Mouse (Mus musculus) left cerebral cortex, adult 8-10 months (tissue): Measurements from ENCODE around the gene Tmem233. TPM values are rescaled to one million over a fixed set of nuclear protein-coding genes. Genes with fewer than 3 reads are reported as not detected.

ENCODE experiments used
- DNase-seq, 2 experiments: peaks; one replicate each; pipeline ENCODE4 v3.0.0; 2022; ENCODE audit warnings: low spot score in 2 of 2
- total RNA-seq, 4 experiments: library from RNA; stranded (reverse); gene quantifications; 2 replicates each; pipeline ENCODE4 v1.2.4; 2022

Tmem233 gene
- total RNA-seq, 4 experiments from 2014 or later = 0.18 TPM; not detected in 3

DNA sequence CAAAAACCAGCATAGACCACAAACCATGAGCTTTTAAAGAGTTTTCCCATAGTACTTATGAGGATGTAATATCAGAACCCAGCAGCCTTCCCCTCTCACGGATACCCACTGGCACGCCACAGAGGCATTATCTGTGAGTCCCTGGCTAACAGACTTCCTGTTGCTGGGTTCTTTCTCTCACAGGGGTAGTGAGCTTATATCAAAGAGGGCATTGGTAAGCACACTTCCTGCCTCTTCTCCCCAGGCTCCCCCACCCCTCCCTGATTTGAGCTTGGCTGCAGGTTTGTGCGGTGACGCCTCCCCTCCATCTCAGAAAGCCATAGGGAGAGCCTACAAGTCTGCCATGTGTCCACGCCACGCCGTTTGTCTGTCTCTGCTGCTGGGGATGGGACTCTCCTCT is 54.0 kb downstream of the Tmem233 start:
- no peak for DNase-seq

DNA sequence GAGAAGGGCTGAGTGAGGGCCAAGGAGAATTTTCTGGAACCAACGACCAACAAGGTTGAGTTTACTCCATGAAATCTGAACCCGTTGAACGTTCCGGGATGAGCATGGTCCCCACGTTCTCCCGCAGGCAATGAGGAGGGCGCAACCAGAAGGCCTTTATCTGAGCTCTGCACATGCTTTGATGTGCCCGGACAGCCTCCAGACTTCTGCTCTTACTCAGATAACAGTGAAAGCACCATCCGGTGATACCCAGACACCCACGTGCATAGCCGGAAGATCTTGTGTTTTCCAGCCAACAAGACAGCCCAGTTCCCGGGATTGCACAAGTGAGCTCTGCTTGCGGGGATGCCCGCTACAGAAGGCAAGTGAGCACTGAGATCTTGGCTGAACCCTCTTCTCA is 56.5 kb downstream of the Tmem233 start:
- DNase-seq = no peak

DNA sequence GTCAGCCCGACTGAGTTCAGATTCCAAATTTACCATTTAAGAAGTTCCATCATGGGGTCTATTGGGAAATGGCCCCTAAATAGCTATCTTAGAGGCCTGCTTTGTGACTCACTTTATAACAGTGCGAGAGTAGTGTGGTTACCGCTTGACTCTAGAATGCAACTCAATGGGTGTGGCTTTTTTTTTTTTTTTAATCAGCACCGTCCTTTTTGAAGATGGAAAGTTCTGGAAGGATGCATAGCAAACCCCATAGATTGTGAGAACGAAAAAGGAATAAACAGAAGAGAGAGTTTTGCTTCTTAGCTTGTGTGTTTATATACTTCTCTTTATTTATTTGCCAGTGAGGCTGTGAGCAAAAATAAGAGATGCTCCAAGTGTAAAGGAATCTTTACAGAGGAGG is 56.9 kb downstream of the Tmem233 start:
- no peak for DNase-seq

DNA sequence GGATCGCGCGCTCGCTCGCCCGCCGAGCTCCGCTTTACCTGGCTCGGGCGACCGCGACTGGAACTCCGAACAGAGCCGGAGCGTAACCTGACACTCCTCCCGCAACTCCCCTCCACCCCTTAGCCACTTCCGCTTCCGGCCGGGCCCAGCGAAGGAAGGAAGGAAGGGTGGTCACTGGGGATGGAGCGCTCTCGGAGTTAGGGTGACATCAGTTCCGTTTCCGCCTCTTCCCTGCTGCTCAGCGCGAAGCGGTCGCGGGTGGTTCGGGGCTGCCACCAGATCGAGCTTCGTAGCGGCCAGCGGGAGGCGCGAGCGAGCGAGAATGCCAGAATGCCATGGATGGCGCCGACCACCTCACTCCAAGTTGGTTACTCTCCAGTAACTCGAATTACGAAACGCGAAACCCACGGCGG is 58.7 kb downstream of the Tmem233 start, which contains the start of gene Prkab1:
TSS of gene Prkab1 (minus strand) at position 182 of the 413 bp plus-strand sequence.
- peak; percentile 75 to 89 for DNase-seq

DNA sequence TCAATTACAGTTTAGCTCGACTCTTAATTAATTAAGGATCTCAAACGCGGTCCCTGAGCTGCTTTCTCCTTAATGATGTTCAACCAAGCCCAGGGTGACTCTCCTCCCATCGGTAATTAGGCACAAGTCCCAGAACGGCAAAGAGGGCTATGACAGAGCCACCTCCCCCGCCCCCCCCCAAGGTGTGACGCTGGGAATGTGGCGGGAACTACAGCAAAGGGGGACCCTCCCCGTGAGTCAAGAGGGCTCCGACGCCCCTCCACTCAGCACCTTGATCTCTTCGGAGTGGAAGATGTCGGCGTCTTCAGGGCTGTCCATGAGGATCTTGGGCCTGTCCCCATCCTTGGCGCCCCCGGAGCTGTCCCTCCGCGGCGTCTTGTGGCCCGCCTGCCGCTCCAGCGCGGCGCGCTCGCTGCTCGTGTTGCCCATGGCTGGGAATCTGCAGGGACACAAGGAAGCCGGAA is 59.2 kb downstream of the Tmem233 start:
- no peak for DNase-seq

DNA sequence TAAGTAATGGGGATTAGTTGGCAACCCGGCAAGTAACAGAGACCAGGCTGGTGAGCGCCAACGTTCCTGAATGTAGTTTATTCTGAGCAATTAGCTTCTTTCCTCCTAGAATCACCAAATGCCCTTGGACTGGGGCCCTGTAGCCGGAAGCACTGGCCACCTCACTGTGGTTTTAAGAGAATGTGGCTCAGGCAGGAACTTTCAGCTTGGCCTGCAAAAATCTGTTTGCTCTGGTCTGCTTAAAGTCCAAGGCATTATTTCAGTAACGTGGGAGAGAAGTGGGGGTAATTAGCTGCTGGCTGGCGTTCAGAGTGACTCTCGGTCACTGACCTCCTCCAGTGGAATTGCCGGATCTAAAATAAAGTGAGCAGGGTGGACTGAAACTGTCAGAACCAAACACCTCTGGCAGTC is 59.8 kb downstream of the Tmem233 start:
- peak in 1 of 2 experiments; percentile 57 for DNase-seq

DNA sequence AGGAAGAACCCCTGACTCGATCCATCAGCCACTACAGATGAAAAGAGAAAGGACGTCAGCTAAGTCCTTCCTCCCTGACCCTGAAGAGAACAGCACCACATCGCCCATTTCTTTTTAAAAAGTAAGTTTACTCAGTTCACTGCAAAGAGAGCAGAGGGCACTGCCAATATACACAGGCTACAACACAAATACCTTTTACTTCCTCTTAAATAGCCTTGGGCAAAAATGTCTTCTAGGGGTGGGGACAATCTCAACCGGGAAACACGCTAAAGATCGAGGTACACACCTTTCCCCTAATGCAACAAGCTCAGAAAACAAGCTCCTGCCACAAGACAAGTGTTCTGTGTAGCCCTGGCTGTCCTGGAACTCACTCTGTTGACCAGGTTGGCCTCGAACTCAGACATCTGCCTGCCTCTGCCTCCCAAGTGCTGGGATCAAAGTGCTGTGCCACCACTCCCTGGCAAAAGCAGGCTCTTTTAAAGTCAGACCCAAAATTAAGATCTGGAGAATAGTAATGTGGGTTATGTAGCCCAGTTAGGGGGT is 60.3 kb downstream of the Tmem233 start:
- DNase-seq = no peak

DNA sequence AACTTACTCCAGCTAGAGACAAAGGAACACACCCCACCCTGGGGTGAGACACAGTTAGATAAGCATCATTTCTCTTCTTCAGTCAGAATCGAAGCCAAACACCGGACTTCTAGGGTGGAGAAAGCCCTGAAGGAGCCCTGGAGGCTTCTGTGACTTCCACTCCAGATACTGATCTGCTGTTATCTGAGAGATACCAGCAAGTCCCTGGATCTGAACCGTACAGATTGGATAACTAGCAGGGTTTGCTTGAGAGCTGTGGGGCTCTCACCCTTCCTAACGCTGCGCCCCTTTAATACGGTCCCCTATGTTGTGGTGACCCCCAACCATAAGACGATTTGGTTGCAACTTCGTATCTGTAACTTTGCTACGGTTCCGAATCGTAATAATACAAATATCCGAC is 60.9 kb downstream of the Tmem233 start:
- no peak for DNase-seq

DNA sequence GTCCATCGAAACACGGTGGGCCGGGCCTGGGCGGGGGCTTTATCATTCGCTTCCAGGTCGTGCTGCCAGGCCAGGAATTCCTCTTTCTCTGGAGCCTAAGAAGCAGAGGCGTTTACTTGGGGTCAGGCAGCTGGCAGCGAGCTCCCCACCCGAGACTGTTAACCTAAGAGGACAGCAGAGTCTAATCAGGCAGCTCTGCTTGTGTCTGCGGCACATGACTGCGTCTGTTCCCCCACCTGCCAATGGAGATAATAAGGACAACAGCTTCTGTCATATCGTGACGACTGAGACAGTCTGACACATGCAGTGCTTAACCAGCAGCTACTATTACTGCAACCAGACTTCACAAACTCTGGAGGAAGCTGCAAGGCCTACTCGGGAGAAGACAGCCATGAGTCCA is 61.5 kb downstream of the Tmem233 start:
- DNase-seq = no peak

DNA sequence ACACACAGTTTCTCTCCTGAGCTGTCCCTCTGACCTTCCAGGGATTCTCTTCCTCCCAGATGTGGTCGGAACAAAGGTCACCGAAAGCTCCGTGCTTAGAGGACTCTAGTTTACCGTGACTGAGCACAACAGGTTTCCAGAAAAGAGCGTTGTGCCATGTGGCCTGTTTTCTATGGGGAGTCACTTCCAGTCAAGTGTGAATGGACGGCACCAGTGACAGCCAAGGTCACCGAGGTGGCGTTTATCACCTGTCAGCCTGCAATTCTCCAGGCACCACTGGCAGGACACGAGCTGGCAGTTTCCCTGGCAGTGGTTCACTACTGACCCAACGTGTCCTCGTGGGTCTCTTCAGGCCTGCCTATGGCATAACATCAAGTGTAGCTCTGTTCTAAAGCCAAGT is 63.7 kb downstream of the Tmem233 start:
- no peak for DNase-seq

DNA sequence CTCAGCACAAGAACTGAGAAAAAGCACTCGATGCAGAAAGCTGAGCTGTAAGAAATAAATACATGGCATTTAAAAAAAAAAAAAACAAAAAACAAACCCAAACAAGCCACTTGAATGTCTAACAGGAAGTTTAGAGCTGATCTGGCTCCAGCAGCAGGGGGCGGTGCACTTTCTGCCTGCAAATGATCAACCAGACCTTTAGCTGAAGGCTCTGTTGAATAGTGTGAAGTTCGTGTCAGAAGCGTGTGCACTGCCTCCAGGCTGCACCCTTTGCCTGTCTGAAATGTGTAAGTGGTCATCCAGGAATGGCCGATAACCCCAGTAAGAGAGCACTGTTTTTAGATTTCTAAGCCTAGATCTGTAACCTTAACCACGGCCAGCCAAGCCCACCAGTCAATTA is 64.3 kb downstream of the Tmem233 start:
- DNase-seq = no peak

DNA sequence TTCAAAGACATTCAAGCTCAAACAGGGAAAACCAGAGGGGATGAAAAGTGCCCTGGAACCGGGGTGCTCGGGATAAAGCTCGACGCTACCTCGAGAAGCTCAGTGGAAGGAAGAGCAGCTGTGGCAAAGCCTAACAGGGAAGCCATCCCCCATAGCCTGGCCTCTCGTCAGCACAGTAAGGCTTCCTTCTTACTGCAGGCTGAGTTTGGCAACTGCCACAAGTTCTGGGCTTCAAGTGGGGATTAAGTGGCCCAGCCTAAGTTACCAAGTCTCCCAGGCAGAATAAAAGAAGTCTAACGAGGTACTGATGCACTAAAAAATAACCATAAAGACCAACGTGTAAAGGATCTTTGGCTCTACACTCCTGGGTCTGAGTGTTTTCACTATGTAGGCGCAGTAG is 64.8 kb downstream of the Tmem233 start:
- DNase-seq = no peak

DNA sequence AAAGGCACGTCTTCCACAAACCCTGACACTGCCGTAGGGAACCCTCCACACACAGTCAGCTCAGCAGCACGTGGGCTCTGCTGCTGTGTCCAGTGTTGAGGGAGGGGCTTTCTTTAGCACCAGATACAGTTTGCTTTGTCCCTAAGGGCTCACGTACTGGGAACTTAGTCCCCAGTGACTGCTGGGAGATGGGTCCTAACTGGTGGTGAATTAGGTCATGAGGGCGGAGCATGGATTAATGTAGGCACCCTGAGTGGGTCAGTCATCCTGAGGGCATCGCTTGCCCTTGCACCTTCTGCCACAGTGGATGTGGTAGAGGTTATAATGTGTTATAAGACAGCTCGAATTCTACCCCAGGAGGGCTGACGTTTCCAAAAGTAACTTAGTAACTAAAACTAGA is 65.7 kb downstream of the Tmem233 start:
- no peak for DNase-seq

DNA sequence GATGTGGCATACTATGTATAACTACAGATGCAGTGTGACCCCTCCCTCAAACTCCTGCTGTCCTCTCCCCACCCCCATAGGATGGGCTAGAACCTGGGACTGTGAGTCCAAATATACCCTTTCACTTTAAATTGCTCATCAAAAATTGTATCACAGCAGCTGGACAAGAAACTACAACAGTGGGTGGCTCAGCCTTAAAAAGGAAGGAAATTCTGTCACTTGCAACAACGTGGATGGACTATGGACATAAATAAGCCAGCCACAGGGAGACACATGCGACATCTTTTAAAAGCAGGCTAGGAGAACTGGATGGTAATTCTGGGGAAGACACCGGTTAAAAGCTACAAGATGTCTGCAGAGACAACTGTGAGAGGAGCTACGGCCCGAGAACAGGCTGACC is 66.5 kb downstream of the Tmem233 start:
- no peak for DNase-seq

DNA sequence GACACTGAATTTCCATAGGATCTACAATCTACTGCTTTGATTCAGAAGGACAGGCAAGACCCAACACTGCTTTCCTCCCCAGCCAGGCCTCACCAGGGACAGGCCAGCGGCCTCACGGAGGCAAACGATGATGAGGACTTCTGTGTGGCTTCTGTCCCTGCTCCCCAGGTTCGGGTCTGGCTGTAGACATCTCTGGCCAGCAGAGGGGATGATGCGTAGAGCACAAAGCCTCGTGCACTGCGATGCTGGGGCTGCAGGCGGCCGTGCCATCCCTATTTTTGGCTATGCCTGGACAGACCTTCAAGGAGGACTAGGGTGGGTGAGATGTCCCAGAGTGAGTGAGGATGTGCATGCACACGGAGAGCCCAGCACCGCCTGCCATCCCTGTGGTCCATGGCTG is 68.8 kb downstream of the Tmem233 start:
- no peak for DNase-seq

DNA sequence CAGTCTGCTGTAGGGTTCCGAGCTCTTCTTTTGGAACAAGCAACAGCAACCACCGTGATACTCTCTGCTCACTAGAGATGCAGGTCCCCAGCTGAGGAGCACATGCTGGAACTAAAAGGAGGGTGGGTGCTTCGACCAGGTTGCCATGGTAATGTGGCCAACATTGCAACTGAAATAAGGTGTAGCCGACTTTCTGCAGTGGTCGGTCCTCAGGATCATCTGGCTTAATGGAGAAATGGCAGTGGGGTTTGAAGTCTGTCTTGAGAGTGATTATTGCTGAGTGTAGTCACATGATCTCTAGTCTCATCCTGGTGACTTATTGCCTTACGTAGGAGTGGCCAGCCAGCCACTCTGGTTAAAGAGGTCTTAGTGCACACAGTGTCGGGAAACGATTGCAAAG is 69.2 kb downstream of the Tmem233 start:
- DNase-seq = no peak

DNA sequence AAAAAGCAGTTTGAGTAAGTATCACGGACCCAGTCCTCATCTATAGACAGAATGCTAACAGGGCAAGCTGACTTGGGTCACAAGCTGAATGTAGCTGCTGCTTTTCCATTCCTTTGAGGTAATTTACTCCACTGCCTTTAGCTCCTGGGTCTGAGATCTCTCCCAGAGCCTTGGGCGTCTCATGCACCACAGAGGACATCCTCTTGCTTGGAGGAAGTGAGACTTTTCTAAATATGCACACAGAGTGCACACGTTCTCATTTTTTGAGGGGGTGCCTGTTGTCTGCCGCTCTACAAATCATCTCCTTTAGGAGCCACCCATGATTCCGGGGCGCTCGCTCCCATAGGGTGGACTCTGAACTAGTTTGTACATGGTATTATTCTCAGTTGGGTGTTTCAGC is 70.5 kb downstream of the Tmem233 start:
- no peak for DNase-seq

DNA sequence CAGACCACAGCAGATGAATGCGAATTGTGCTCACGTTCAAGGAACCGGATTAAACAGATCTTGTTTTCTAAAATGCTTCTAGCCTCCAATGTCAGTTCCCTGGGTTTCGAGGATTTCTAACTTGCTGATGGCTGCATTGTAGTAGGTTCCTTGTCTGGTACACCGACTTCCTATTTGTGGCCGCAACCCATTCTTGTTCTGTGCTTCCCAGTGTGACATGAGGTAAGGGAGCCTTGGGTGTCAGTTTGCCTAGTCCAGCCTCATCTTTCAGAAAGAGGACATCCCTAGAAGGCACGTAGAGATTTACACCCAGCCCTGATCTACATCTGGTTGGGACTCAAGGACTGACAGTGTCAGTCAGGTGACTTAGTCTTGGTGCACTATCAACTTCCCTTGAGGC is 71.3 kb downstream of the Tmem233 start:
- no peak for DNase-seq

DNA sequence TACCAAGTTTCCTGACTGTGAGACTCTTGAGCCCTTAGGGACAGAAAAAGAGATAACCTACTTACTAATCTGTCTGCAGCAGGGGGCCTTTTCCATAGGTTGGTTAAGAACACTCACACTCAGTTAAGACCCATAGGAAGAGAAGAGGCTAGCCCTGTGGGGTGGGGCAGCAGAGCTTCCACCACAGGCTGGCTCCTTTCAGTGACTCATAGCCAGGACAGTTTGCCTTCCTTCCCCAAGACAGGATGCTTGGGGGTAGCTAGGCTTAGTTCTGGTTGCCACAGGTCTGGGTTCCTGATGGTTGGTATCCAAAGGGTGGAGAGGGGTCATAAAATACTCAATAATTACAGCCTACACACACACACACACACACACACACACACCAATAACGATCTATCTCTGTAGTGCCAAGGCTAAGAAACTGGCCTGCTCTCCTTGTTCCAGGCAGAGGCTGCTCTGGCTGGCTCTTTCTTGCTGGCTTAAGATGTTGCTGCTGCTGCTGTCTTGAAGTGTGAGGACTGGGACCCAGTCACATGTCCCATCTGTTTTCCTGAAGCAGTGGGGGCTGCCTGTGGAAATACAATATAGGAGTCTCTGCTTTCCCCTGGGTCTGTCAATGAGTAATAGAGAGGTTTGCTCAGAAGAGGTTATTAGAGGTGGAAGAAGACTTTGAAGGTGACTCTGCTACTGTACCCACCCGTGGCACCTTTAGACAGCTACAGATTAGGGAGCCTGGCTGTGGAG is 73.0 kb downstream of the Tmem233 start:
- no peak for DNase-seq

DNA sequence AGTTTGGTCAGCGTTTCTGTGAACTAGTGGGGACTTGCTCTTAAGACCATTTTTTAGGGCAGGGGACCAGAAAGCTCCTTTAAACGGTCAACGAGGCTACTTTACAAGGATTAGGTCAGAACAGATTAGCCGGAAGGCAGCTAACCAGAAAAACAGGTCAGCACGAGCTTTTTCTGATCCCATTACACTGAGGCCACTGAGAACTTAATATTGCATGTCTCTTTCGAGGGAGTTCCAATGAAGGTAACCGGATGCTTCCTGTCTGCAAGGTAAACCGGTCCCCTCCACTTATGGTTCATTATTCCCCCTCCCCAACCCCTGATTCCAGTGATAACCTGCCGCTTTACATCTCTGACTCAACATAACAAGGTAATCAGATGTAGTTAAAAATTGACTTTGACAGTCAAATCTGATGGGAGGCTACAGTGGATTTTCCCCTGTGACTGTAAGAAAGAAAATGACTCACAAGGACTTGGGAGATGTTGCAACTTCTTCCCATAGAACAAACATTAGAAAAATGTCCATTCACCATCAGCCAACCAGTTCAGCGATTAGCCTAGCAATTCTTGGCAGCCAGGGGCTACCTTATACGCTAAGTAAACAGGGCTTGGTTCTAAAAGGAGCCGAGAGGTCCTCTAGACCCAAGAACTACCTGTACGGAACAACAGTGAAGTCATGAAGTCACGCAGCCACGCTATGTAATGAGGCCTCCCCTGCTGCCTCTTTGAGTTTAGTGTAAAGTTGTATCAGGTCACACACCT is 73.8 kb downstream of the Tmem233 start:
- no peak for DNase-seq

DNA sequence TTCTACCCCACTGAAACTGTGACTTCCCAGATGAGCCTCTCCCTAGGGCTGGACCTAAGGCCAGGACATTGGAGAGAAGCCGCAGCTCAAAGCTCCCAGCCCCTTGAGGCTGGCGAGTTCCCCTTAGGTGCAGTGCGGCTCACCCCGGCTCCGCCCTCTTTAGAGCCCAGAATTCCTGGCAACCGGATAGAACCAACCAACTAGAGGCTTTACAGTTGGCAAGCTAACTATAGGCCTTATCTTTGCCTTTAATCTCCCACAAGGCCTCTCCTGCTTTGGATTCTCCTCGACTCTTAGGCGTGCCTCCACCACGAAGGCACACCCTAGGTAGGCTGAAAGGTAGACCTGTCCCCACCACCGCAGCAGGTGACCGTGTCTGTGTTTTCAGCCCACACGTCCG is 75.3 kb downstream of the Tmem233 start:
- DNase-seq = no peak

DNA sequence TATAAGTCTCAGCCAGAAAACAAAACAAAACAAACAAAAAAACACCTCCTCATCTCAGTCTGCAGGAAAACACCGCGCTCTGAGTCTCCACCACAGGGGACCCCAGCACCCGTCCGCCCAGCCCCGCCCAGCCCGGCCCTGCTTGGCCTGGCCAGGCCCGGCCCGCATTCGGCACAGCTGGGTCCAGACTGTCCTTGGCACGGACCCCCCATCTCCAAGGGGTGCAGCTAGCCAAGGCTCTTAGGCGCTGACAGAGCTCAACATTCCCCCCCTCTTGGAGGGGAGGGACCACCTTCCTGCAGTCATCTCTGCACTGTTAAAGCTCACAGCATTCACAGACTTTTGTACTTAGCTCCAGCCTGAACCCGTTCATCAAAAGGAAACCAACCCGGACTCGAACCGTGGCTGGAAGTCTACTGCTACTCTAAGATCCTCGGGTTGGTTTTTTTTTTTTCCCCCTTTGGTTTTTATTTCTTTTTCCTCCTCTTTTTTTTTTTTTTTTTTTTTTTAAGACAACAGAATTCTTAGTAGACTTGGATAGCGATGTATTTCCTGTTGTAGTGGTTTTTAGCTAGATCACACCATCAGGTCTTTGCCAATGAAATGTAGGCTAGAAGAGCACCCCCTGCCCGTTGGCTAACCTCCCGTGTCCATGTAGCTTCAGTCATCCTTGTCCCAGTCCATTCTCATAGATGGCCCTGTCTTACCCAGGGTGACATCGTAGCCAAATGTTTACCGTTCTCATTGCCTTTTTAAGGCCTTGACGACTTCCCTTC is 76.5 kb downstream of the Tmem233 start:
- no peak for DNase-seq
